Mouse (Mus musculus) lung, postnatal 0 days (tissue): ENCODE data around the gene Mest. TPM values are rescaled to one million over a fixed set of nuclear protein-coding genes. Genes with fewer than 3 reads are reported as not detected.

Experiments
- ATAC-seq: fragments of 200-750 bp; cut with Nextera tagmentation; 2 replicates; pipeline ENCODE4 v1.8.0; 2017; ENCODE audit warnings: moderate library complexity
- DNase-seq: peaks from one replicate; pipeline ENCODE4 v3.0.0-alpha.2; 2016; ENCODE audit warnings: low spot score
- H3K27ac ChIP-seq: fragments of 300-500 bp; sonication (generic); 2 replicates; pipeline ENCODE4 v1.5.1; 2014; ENCODE audit warnings: antibody characterized with exemption, mild to moderate bottlenecking, low read length, mixed read lengths
- H3K27me3 ChIP-seq: fragments of 300-500 bp; sonication (generic); replicated peaks from 2 replicates; pipeline ENCODE4 v1.6.1; 2014; ENCODE audit warnings: low read length, mixed read lengths; ENCODE audit not compliant: insufficient read depth
- H3K36me3 ChIP-seq: fragments of 300-500 bp; sonication (generic); 2 replicates; pipeline ENCODE4 v1.6.1; 2014; ENCODE audit warnings: low read length, mixed read lengths; ENCODE audit not compliant: insufficient read depth
- H3K4me1 ChIP-seq: fragments of 300-500 bp; sonication (generic); 2 replicates; pipeline ENCODE4 v1.6.1; 2014; ENCODE audit warnings: antibody characterized with exemption, low read depth, low read length, mixed read lengths; ENCODE audit not compliant: insufficient read depth
- H3K4me2 ChIP-seq: fragments of 300-500 bp; sonication (generic); replicated peaks from 2 replicates; pipeline ENCODE4 v1.6.1; 2014; ENCODE audit warnings: low read depth, mild to moderate bottlenecking, low read length, moderate library complexity, mixed read lengths
- H3K4me3 ChIP-seq: fragments of 300-500 bp; sonication (generic); 2 replicates; pipeline ENCODE4 v1.5.1; 2014; ENCODE audit warnings: low read depth, low read length
- H3K9ac ChIP-seq: fragments of 300-500 bp; sonication (generic); replicated peaks from 2 replicates; pipeline ENCODE4 v1.6.1; 2014; ENCODE audit warnings: low read depth, mild to moderate bottlenecking
- H3K9me3 ChIP-seq: fragments of 300-500 bp; sonication (generic); 2 replicates; pipeline ENCODE4 v1.6.1; 2016; ENCODE audit warnings: low read length, mixed read lengths
- CTCF ChIP-seq: IDR thresholded peaks from 2 replicates; pipeline ENCODE4 v1.5.1; 2016; ENCODE audit warnings: antibody characterized with exemption, mild to moderate bottlenecking
- EP300 ChIP-seq: IDR thresholded peaks from 2 replicates; pipeline ENCODE4 v1.6.1; 2016; ENCODE audit warnings: antibody characterized with exemption, mild to moderate bottlenecking, control low read depth
- WGBS: fragments of 180-500 bp; shearing (Covaris S2); extraction: QIAGEN DNeasy Blood & Tissue Kit; methylation state at CpG from one replicate; pipeline ENCODE4 v1.1.7; 2014; 5-methylcytosine and 5-hydroxymethylcytosine counted together
- polyA plus RNA-seq: library from polyadenylated mRNA; unstranded; fragments of >200 nt; fragmentation: Nextera tagmentation; extraction: Ambion mirVana; gene quantifications from 2 replicates; pipeline ENCODE4 v1.2.1, GENCODE M21; 2015

Gene Mest
- polyA plus RNA-seq, 1 experiment from 2014 or later: 436 TPM

- TF ChIP-seq CTCF (no peak), EP300 (no peak)
- H3K4me3 ChIP-seq: no peak overlapping the region
- no peaks in the 10 kb centered on the region for H3K9me3 ChIP-seq
- no peaks in the 10 kb centered on the region; the same call in 1 of the 2 replicates for H3K4me1 ChIP-seq
- ATAC-seq (no peak), DNase-seq (no peak)
- H3K9ac ChIP-seq: no peak overlapping the region
- H3K36me3 ChIP-seq: no peaks in the 10 kb centered on the region
- no peak overlapping the region for H3K27ac ChIP-seq
- H3K4me2 ChIP-seq: no peak overlapping the region
- H3K27me3 ChIP-seq: no peaks in the 10 kb centered on the region
- WGBS: 73% methylated on average over 4 of the region's 4 CpGs
Observed at GRCm38 (mm10) chr6:30722385-30723164, 772 bp upstream of the Mest start.

- H3K4me2 ChIP-seq: no peak overlapping the region
- TF ChIP-seq CTCF (no peak), EP300 (no peak; the same call in 1 of the 2 replicates)
- 33% methylated on average over 12 of the region's 12 CpGs for WGBS
- peak; percentile 61 for DNase-seq
- no peaks in the 10 kb centered on the region for H3K27me3 ChIP-seq
- H3K27ac ChIP-seq: no peak overlapping the region
- no peak overlapping the region for H3K4me3 ChIP-seq
- ATAC-seq: no peak; the same call in 1 of the 2 replicates
- H3K4me1 ChIP-seq: no peaks in the 10 kb centered on the region
- no peaks in the 10 kb centered on the region for H3K9me3 ChIP-seq
- no peaks in the 10 kb centered on the region for H3K36me3 ChIP-seq
- H3K9ac ChIP-seq: no peak overlapping the region
Observed at GRCm38 (mm10) chr6:30730301-30730971, 7.1 kb downstream of the Mest start.

- TF ChIP-seq EP300 (no peak), CTCF (peak; percentile 7; the same call in 1 of the 2 replicates)
- Histone ChIP-seq H3K4me1 (no peaks in the 10 kb centered on the region), H3K27ac (no peak overlapping the region), H3K9me3 (peaks cover 5% of the 10 kb centered on the region), H3K4me2 (no peak overlapping the region), H3K9ac (no peak overlapping the region), H3K36me3 (no peaks in the 10 kb centered on the region), H3K27me3 (no peaks in the 10 kb centered on the region), H3K4me3 (no peak overlapping the region)
- ATAC-seq (no peak), DNase-seq (no peak)
- 63% methylated on average over 18 of the region's 18 CpGs for WGBS
Observed at GRCm38 (mm10) chr6:30732571-30733130, 9.3 kb downstream of the Mest start.

GRCm38 (mm10) chr6:30734465-30734864, 11.1 kb downstream of the Mest start:
- H3K9ac ChIP-seq: no peak overlapping the region
- WGBS: 33% methylated on average over 6 of the region's 6 CpGs
- H3K4me3 ChIP-seq: no peak overlapping the region
- H3K36me3 ChIP-seq: no peaks in the 10 kb centered on the region
- no peaks in the 10 kb centered on the region for H3K4me1 ChIP-seq
- DNase-seq: no peak
- TF ChIP-seq CTCF (no peak), EP300 (no peak)
- no peak overlapping the region for H3K4me2 ChIP-seq
- H3K27me3 ChIP-seq: no peaks in the 10 kb centered on the region
- no peak for ATAC-seq
- no peak overlapping the region for H3K27ac ChIP-seq
- peaks cover 11% of the 10 kb centered on the region for H3K9me3 ChIP-seq

GRCm38 (mm10) chr6:30734988-30735727, 11.8 kb downstream of the Mest start:
- Histone ChIP-seq H3K4me2 (peak overlapping the region; percentile 44), H3K9ac (no peak overlapping the region; the same call in 1 of the 2 replicates), H3K9me3 (peaks cover 11% of the 10 kb centered on the region)

More at GRCm38 (mm10) chr6:30734988-30735727, 11.8 kb downstream of the Mest start:
- ATAC-seq (no peak), DNase-seq (no peak)
- Histone ChIP-seq H3K27me3 (no peaks in the 10 kb centered on the region), H3K4me3 (peak overlapping the region; percentile 24), H3K27ac (peak overlapping the region; percentile 65), H3K36me3 (no peaks in the 10 kb centered on the region), H3K4me1 (no peaks in the 10 kb centered on the region)
- WGBS: 56% methylated on average over 22 of the region's 22 CpGs
- TF ChIP-seq CTCF (no peak), EP300 (no peak)
